Mouse (Mus musculus): ENCODE measurements around the gene Apoa4. TPM values are rescaled to one million over a fixed set of nuclear protein-coding genes. Genes with fewer than 3 reads are reported as not detected.
A peak's percentile ranks its signal among the peaks of the same experiment; 100 is the strongest.

Gene Apoa4
- polyA plus RNA-seq, 1 experiment = 5,196 TPM

GRCm38 (mm10) chr9:46198936-46199335 lies 41.6 kb upstream of the Apoa4 start:
- 86% methylated on average over 7 of the region's 7 CpGs for WGBS
- Histone ChIP-seq H3K27me3 (ENCODE audit: control insufficient read depth, insufficient read depth, low read length) (no peaks in the 10 kb centered on the region), H3K36me3 (ENCODE audit: control insufficient read depth, insufficient read depth, low read length) (peaks cover 46% of the 10 kb centered on the region), H3K4me3 (ENCODE audit: low read depth, low read length) (no peak overlapping the region), H3K27ac (ENCODE audit: insufficient read depth, low read depth, low read length) (no peak overlapping the region), H3K4me1 (ENCODE audit: control insufficient read depth, insufficient read depth, insufficient read length, low read length) (peaks cover 5% of the 10 kb centered on the region; the same call in 1 of the 2 replicates)
- TF ChIP-seq POLR2A (IDR thresholded peaks at IDR 0.05; ENCODE audit: low read depth, low read length) (no peak), CTCF (IDR thresholded peaks at IDR 0.05; ENCODE audit: extremely low read depth, insufficient read length, insufficient replicate concordance, low read depth, low read length) (no peak)

GRCm38 (mm10) chr9:46199609-46200008 lies 40.9 kb upstream of the Apoa4 start:
- H3K4me1 ChIP-seq (ENCODE audit: control insufficient read depth, insufficient read depth, insufficient read length, low read length) = peaks cover 9% of the 10 kb centered on the region; the same call in 1 of the 2 replicates
- no peak for TF ChIP-seq CTCF (IDR thresholded peaks at IDR 0.05; ENCODE audit: extremely low read depth, insufficient read length, insufficient replicate concordance, low read depth, low read length)
- no peak for TF ChIP-seq POLR2A (IDR thresholded peaks at IDR 0.05; ENCODE audit: low read depth, low read length)
- H3K27ac ChIP-seq (ENCODE audit: insufficient read depth, low read depth, low read length) = no peak overlapping the region
- H3K4me3 ChIP-seq (ENCODE audit: low read depth, low read length) = no peak overlapping the region
- WGBS = 56% methylated on average over 2 of the region's 2 CpGs
- no peaks in the 10 kb centered on the region for H3K27me3 ChIP-seq (ENCODE audit: control insufficient read depth, insufficient read depth, low read length)
- H3K36me3 ChIP-seq (ENCODE audit: control insufficient read depth, insufficient read depth, low read length) = peaks cover 42% of the 10 kb centered on the region

GRCm38 (mm10) chr9:46206834-46207500 lies 33.5 kb upstream of the Apoa4 start:
- peaks cover 26% of the 10 kb centered on the region for H3K4me1 ChIP-seq (ENCODE audit: control insufficient read depth, insufficient read depth, insufficient read length, low read length)
- 25% methylated on average over 10 of the region's 10 CpGs for WGBS
- H3K36me3 ChIP-seq (ENCODE audit: control insufficient read depth, insufficient read depth, low read length) = peaks cover 26% of the 10 kb centered on the region
- no peak for TF ChIP-seq CTCF (IDR thresholded peaks at IDR 0.05; ENCODE audit: extremely low read depth, insufficient read length, insufficient replicate concordance, low read depth, low read length)
- peak; percentile 31; the same call in 1 of the 2 replicates for TF ChIP-seq POLR2A (IDR thresholded peaks at IDR 0.05; ENCODE audit: low read depth, low read length)
- no peak overlapping the region for H3K4me3 ChIP-seq (ENCODE audit: low read depth, low read length)
- no peaks in the 10 kb centered on the region for H3K27me3 ChIP-seq (ENCODE audit: control insufficient read depth, insufficient read depth, low read length)
- H3K27ac ChIP-seq (ENCODE audit: insufficient read depth, low read depth, low read length) = peak overlapping the region; percentile 94

GRCm38 (mm10) chr9:46207501-46207869 lies 33.0 kb upstream of the Apoa4 start:
- H3K27ac ChIP-seq (ENCODE audit: insufficient read depth, low read depth, low read length) = peak overlapping the region; percentile 87
- 79% methylated on average over 6 of the region's 6 CpGs for WGBS
- TF ChIP-seq CTCF (IDR thresholded peaks at IDR 0.05; ENCODE audit: extremely low read depth, insufficient read length, insufficient replicate concordance, low read depth, low read length) (no peak), POLR2A (IDR thresholded peaks at IDR 0.05; ENCODE audit: low read depth, low read length) (no peak)
- H3K4me3 ChIP-seq (ENCODE audit: low read depth, low read length) = no peak overlapping the region
- peaks cover 27% of the 10 kb centered on the region for H3K36me3 ChIP-seq (ENCODE audit: control insufficient read depth, insufficient read depth, low read length)
- H3K4me1 ChIP-seq (ENCODE audit: control insufficient read depth, insufficient read depth, insufficient read length, low read length) = peaks cover 26% of the 10 kb centered on the region
- no peaks in the 10 kb centered on the region for H3K27me3 ChIP-seq (ENCODE audit: control insufficient read depth, insufficient read depth, low read length)

- peaks cover 26% of the 10 kb centered on the region for H3K4me1 ChIP-seq (ENCODE audit: control insufficient read depth, insufficient read depth, insufficient read length, low read length)
- WGBS = 92% methylated on average over 13 of the region's 13 CpGs
- no peak overlapping the region for H3K27ac ChIP-seq (ENCODE audit: insufficient read depth, low read depth, low read length)
- TF ChIP-seq CTCF (IDR thresholded peaks at IDR 0.05; ENCODE audit: extremely low read depth, insufficient read length, insufficient replicate concordance, low read depth, low read length) (no peak), POLR2A (IDR thresholded peaks at IDR 0.05; ENCODE audit: low read depth, low read length) (no peak)
- H3K36me3 ChIP-seq (ENCODE audit: control insufficient read depth, insufficient read depth, low read length) = peaks cover 27% of the 10 kb centered on the region
- H3K27me3 ChIP-seq (ENCODE audit: control insufficient read depth, insufficient read depth, low read length) = no peaks in the 10 kb centered on the region
- no peak overlapping the region for H3K4me3 ChIP-seq (ENCODE audit: low read depth, low read length)
These were observed 32.0 kb upstream of the Apoa4 start for GRCm38 (mm10) chr9:46208401-46208974.

- WGBS = 94% methylated on average over 12 of the region's 12 CpGs
- TF ChIP-seq POLR2A (IDR thresholded peaks at IDR 0.05; ENCODE audit: low read depth, low read length) = no peak
- no peak for TF ChIP-seq CTCF (IDR thresholded peaks at IDR 0.05; ENCODE audit: extremely low read depth, insufficient read length, insufficient replicate concordance, low read depth, low read length)
These were observed 30.0 kb upstream of the Apoa4 start for GRCm38 (mm10) chr9:46210473-46210872.

GRCm38 (mm10) chr9:46214276-46214675 lies 26.2 kb upstream of the Apoa4 start:
- no peak overlapping the region for H3K4me3 ChIP-seq (ENCODE audit: low read depth, low read length)
- WGBS = 61% methylated on average over 4 of the region's 4 CpGs
- H3K27me3 ChIP-seq (ENCODE audit: control insufficient read depth, insufficient read depth, low read length) = no peaks in the 10 kb centered on the region
- H3K36me3 ChIP-seq (ENCODE audit: control insufficient read depth, insufficient read depth, low read length) = peaks cover 23% of the 10 kb centered on the region
- no peak for TF ChIP-seq POLR2A (IDR thresholded peaks at IDR 0.05; ENCODE audit: low read depth, low read length)
- no peak for TF ChIP-seq CTCF (IDR thresholded peaks at IDR 0.05; ENCODE audit: extremely low read depth, insufficient read length, insufficient replicate concordance, low read depth, low read length)
- H3K27ac ChIP-seq (ENCODE audit: insufficient read depth, low read depth, low read length) = no peak overlapping the region
- peaks cover 3% of the 10 kb centered on the region; the same call in 1 of the 2 replicates for H3K4me1 ChIP-seq (ENCODE audit: control insufficient read depth, insufficient read depth, insufficient read length, low read length)

More at GRCm38 (mm10) chr9:46210473-46210872, 30.0 kb upstream of the Apoa4 start:
- Histone ChIP-seq H3K4me1 (ENCODE audit: control insufficient read depth, insufficient read depth, insufficient read length, low read length) (peaks cover 17% of the 10 kb centered on the region), H3K27ac (ENCODE audit: insufficient read depth, low read depth, low read length) (no peak overlapping the region), H3K4me3 (ENCODE audit: low read depth, low read length) (no peak overlapping the region), H3K36me3 (ENCODE audit: control insufficient read depth, insufficient read depth, low read length) (peaks cover 28% of the 10 kb centered on the region), H3K27me3 (ENCODE audit: control insufficient read depth, insufficient read depth, low read length) (no peaks in the 10 kb centered on the region)
